15 mouse cellular contexts compared by ENCODE assay signal in the genomic region with DNA sequence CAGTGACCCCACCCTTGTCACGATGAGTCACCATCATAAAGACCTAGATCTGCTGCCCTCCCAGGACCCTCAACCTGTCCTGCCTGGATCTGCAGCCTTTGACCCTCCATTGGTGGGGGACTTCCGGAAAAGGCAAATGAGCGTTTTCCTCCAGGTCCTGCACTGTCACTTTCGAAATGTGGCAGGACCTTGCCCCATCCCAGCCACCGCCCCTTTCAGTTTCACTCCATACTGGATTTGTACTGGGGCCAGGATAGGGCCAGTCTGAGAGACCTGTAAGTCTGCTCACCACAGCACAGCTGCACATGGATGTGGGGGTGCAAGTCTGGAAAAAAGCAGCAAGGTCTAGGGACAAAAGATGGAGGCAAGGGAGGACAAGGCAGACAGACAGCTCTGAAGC. TPM values are rescaled to one million over a fixed set of nuclear protein-coding genes. Genes with fewer than 3 reads are reported as not detected.
A peak's percentile ranks its signal among the peaks of the same experiment; 100 is the strongest.
DNase-seq lines count a peak whose midpoint lies in the region; ATAC-seq and TF ChIP-seq lines count a peak whose summit lies in the region.
"Had no signal": no experiment of that assay in that cellular context is flagged by ENCODE, and none has a peak within 500 bp of the region (broad histone marks: within the 10 kb centered on the region; RNA-seq: fewer than 3 reads in every experiment).

No protein-coding gene starts in this region.

- no peak overlapping the region for H3K4me2 ChIP-seq in lung, embryonic 15.5 days
- no peak overlapping the region for H3K4me2 ChIP-seq in stomach, postnatal 0 days (replicated peaks; ENCODE audit: low read depth)

- H3K9me3 ChIP-seq in lung, embryonic 15.5 days: no peaks in the 10 kb centered on the region
- H3K9me3 ChIP-seq in stomach, postnatal 0 days (ENCODE audit: control insufficient read depth, low read length): no peaks in the 10 kb centered on the region
- H3K9me3 ChIP-seq: G1E had no signal

- H3K36me3 ChIP-seq in lung, embryonic 15.5 days: no peaks in the 10 kb centered on the region
- no peaks in the 10 kb centered on the region for H3K36me3 ChIP-seq in stomach, postnatal 0 days (ENCODE audit: control insufficient read depth, insufficient read depth, low read length)

- DNase-seq in adrenal gland, postnatal 10 days: peak; percentile 41
- no peak for DNase-seq in adrenal gland, adult 8-10 months
- DNase-seq in lung, adult 18-20 months: peak; percentile 43 to 56
- DNase-seq in lung, postnatal 14 days: no peak
- no peak for DNase-seq in stomach, postnatal 0 days (ENCODE audit: low spot score)
- DNase-seq in cerebellum, adult 2 months: no peak
- DNase-seq in thymus, postnatal 4 days: no peak
- DNase-seq: cerebellum, adult 11 months; gastrocnemius, postnatal 25 days; heart, postnatal 36 days; kidney, adult 11 months had no signal

- peaks cover 56% of the 10 kb centered on the region for H3K4me1 ChIP-seq in lung, embryonic 15.5 days
- peaks cover 11% of the 10 kb centered on the region for H3K4me1 ChIP-seq in stomach, postnatal 0 days (replicated peaks; ENCODE audit: control insufficient read depth, insufficient read depth)
- peaks cover 18% of the 10 kb centered on the region for H3K4me1 ChIP-seq in cerebellum, adult 2 months (ENCODE audit: control insufficient read depth, insufficient read depth, low read length)

- no peaks in the 10 kb centered on the region for H3K27me3 ChIP-seq in lung, embryonic 15.5 days
- H3K27me3 ChIP-seq in stomach, postnatal 0 days (ENCODE audit: control insufficient read depth, insufficient read depth, low read length): no peaks in the 10 kb centered on the region
- H3K27me3 ChIP-seq in cerebellum, adult 2 months (ENCODE audit: control insufficient read depth, insufficient read depth, low read length): no peaks in the 10 kb centered on the region

- WGBS in lung, embryonic 15.5 days: 71% methylated on average over 5 of the region's 5 CpGs
- 59% methylated on average over 5 of the region's 5 CpGs for WGBS in stomach, postnatal 0 days
- WGBS in cerebellum, adult 2 months: 93% methylated on average over 5 of the region's 5 CpGs

- TF ChIP-seq CTCF in stomach, postnatal 0 days (IDR thresholded peaks at IDR 0.05; ENCODE audit: low read depth): no peak
- no peak for TF ChIP-seq CTCF in cerebellum, adult 2 months (IDR thresholded peaks at IDR 0.05; ENCODE audit: borderline replicate concordance, insufficient read depth, low read depth, low read length)

- no peak for TF ChIP-seq POLR2A in cerebellum, adult 2 months (IDR thresholded peaks at IDR 0.05; ENCODE audit: borderline replicate concordance, insufficient read depth, low read length)

- H3K9ac ChIP-seq in lung, embryonic 15.5 days: no peak overlapping the region
- H3K9ac ChIP-seq in stomach, postnatal 0 days (ENCODE audit: low read length): no peak overlapping the region

- ATAC-seq in lung, embryonic 15.5 days (ENCODE audit: borderline replicate concordance, extremely low read depth, low FRiP score, low TSS enrichment): no peak
- no peak for ATAC-seq in stomach, postnatal 0 days (ENCODE audit: low FRiP score, low TSS enrichment)
- ATAC-seq: activated CD4-positive, CD25-positive, alpha-beta regulatory T cell, adult 4 months had no signal

- no peak for TF ChIP-seq EP300 in stomach, postnatal 0 days (optimal IDR thresholded peaks at IDR 0.05)

- H3K4me3 ChIP-seq in lung, embryonic 15.5 days: no peak overlapping the region
- no peak overlapping the region for H3K4me3 ChIP-seq in stomach, postnatal 0 days (ENCODE audit: low read depth, low read length)
- H3K4me3 ChIP-seq in cerebellum, adult 2 months (replicated peaks; ENCODE audit: insufficient read depth, low read depth, low read length): no peak overlapping the region

- H3K27ac ChIP-seq in lung, embryonic 15.5 days: peak overlapping the region; percentile 91
- peak overlapping the region; percentile 49 for H3K27ac ChIP-seq in stomach, postnatal 0 days (replicated peaks)
- H3K27ac ChIP-seq in cerebellum, adult 2 months (ENCODE audit: insufficient read depth, low read length): no peak overlapping the region
- H3K27ac ChIP-seq: macrophage had no signal

RNA-seq across cellular contexts. Expression of gene Sbno2, which starts 6.7 kb away (rescaled TPM):
- total RNA-seq in adrenal gland, postnatal 10 days (2021): 10 to 100 TPM; 37.5 to 55.7 TPM
- total RNA-seq in adrenal gland, adult 8-10 months (2022): 10 to 100 TPM; 27.4 to 54.8 (median 45.1) TPM
- 15.5 and 16.6 TPM in 2 replicates for polyA plus RNA-seq in lung, embryonic 15.5 days (2015; fragmentation: Nextera tagmentation; extraction: Ambion mirVana)
- 10.7 and 11.0 TPM in 2 replicates for polyA plus RNA-seq in stomach, postnatal 0 days (2015; fragmentation: Nextera tagmentation; extraction: Ambion mirVana)
- 25.4 and 28.9 TPM in 2 replicates for polyA plus RNA-seq in cerebellum, adult 2 months (2012; rRNA removed)

RNA-seq across cellular contexts. Expression of gene Stk11, which starts 17.0 kb away (rescaled TPM):
- total RNA-seq in adrenal gland, postnatal 10 days (2021): 100 to 1,000 TPM; 133 to 151 TPM
- 100 to 1,000 TPM; 127 to 146 (median 143) TPM for total RNA-seq in adrenal gland, adult 8-10 months (2022)
- polyA plus RNA-seq in lung, embryonic 15.5 days (2015; fragmentation: Nextera tagmentation; extraction: Ambion mirVana): 18.6 and 22.1 TPM in 2 replicates
- 10.3 and 11.2 TPM in 2 replicates for polyA plus RNA-seq in stomach, postnatal 0 days (2015; fragmentation: Nextera tagmentation; extraction: Ambion mirVana)
- polyA plus RNA-seq in cerebellum, adult 2 months (2012; rRNA removed): 110 and 112 TPM in 2 replicates

RNA-seq across cellular contexts. Expression of gene Atp5d, which starts 39.8 kb away (rescaled TPM):
- 100 to 1,000 TPM; 982 to 996 TPM for total RNA-seq in adrenal gland, postnatal 10 days (2021)
- 100 to 1,000 TPM; 380 to 452 (median 425) TPM for total RNA-seq in adrenal gland, adult 8-10 months (2022)
- 521 and 541 TPM in 2 replicates for polyA plus RNA-seq in lung, embryonic 15.5 days (2015; fragmentation: Nextera tagmentation; extraction: Ambion mirVana)
- 679 and 705 TPM in 2 replicates for polyA plus RNA-seq in stomach, postnatal 0 days (2015; fragmentation: Nextera tagmentation; extraction: Ambion mirVana)
- 736 and 758 TPM in 2 replicates for polyA plus RNA-seq in cerebellum, adult 2 months (2012; rRNA removed)

RNA-seq across cellular contexts. Expression of gene Cbarp, which starts 42.0 kb away (rescaled TPM):
- total RNA-seq in adrenal gland, postnatal 10 days (2021): 10 to 100 TPM; 41.6 to 65.6 TPM
- total RNA-seq in adrenal gland, adult 8-10 months (2022): 10 to 100 TPM; 58.4 to 92.4 (median 81.9) TPM
- 3.9 and 5.0 TPM in 2 replicates for polyA plus RNA-seq in lung, embryonic 15.5 days (2015; fragmentation: Nextera tagmentation; extraction: Ambion mirVana)
- polyA plus RNA-seq in stomach, postnatal 0 days (2015; fragmentation: Nextera tagmentation; extraction: Ambion mirVana): 4.2 and 4.3 TPM in 2 replicates
- polyA plus RNA-seq in cerebellum, adult 2 months (2012; rRNA removed): 147 and 151 TPM in 2 replicates

RNA-seq across cellular contexts. Expression of gene Midn, which starts 49.4 kb away (rescaled TPM):
- total RNA-seq in adrenal gland, postnatal 10 days (2021): 100 to 1,000 TPM; 106 to 127 TPM
- 100 to 1,000 TPM in 1 of 4 experiments, 10 to 100 TPM in 3; 56.4 to 145 (median 90.1) TPM for total RNA-seq in adrenal gland, adult 8-10 months (2022)
- polyA plus RNA-seq in lung, embryonic 15.5 days (2015; fragmentation: Nextera tagmentation; extraction: Ambion mirVana): 17.5 and 18.6 TPM in 2 replicates
- polyA plus RNA-seq in stomach, postnatal 0 days (2015; fragmentation: Nextera tagmentation; extraction: Ambion mirVana): 8.5 and 9.6 TPM in 2 replicates
- 26.1 and 26.5 TPM in 2 replicates for polyA plus RNA-seq in cerebellum, adult 2 months (2012; rRNA removed)

Comparison
In these comparisons a context has a peak if more than half of its experiments do, and no peak if none do; other contexts are left out.
1. DNase-seq: peak in adrenal gland, postnatal 10 days (single experiment) and lung, adult 18-20 months (2 of 2); none in adrenal gland, adult 8-10 months (single experiment), lung, postnatal 14 days (single experiment), stomach, postnatal 0 days (single experiment), cerebellum, adult 2 months (0 of 2) and thymus, postnatal 4 days (single experiment).